26 mouse cellular contexts compared by ENCODE assay signal in genomic region chr6:52790316-52790715, GRCm38 (mm10).
DNase-seq lines count a peak whose midpoint lies in the region; ATAC-seq and TF ChIP-seq lines count a peak whose summit lies in the region.
"Had no signal": no experiment of that assay in that cellular context is flagged by ENCODE, and none has a peak within 500 bp of the region (broad histone marks: within the 10 kb centered on the region; RNA-seq: fewer than 3 reads in every experiment).

No protein-coding gene starts in this region.

- ATAC-seq in forebrain, embryonic 13.5 days: no peak
- no peak for ATAC-seq in forebrain, embryonic 12.5 days (ENCODE audit: low FRiP score)
- ATAC-seq: hindbrain, embryonic 16.5 days had no signal

- no peak overlapping the region for H3K4me2 ChIP-seq in forebrain, embryonic 13.5 days
- no peak overlapping the region for H3K4me2 ChIP-seq in forebrain, embryonic 12.5 days
- H3K4me2 ChIP-seq: embryonic facial prominence, embryonic 12.5 days; liver, embryonic 11.5 days; lung, embryonic 15.5 days; midbrain, embryonic 12.5 days had no signal

- H3K4me3 ChIP-seq in forebrain, embryonic 13.5 days: no peak overlapping the region
- H3K4me3 ChIP-seq in forebrain, embryonic 12.5 days (replicated peaks): no peak overlapping the region
- peak overlapping the region; percentile 23 for H3K4me3 ChIP-seq in E14TG2a.4 (replicated peaks; ENCODE audit: low read length)
- no peak overlapping the region for H3K4me3 ChIP-seq in limb, embryonic 10.5 days
- H3K4me3 ChIP-seq: embryonic facial prominence, embryonic 12.5 days; layer of hippocampus, adult 2 months; lung, embryonic 15.5 days; megakaryocyte, embryonic 14.5 days; midbrain, embryonic 12.5 days had no signal

- 73% methylated on average over 10 of the region's 10 CpGs for WGBS in forebrain, embryonic 13.5 days
- WGBS in forebrain, embryonic 12.5 days: 82% methylated on average over 10 of the region's 10 CpGs
- 63% methylated on average over 10 of the region's 10 CpGs for WGBS in limb, embryonic 10.5 days

- peaks cover 32% of the 10 kb centered on the region for H3K4me1 ChIP-seq in forebrain, embryonic 13.5 days
- peaks cover 20% of the 10 kb centered on the region; the same call in 1 of the 2 replicates for H3K4me1 ChIP-seq in forebrain, embryonic 12.5 days
- H3K4me1 ChIP-seq in E14TG2a.4 (replicated peaks; ENCODE audit: low read depth, low read length): peaks cover 68% of the 10 kb centered on the region
- peaks cover 58% of the 10 kb centered on the region for H3K4me1 ChIP-seq in limb, embryonic 10.5 days

- peak; percentile 49 for DNase-seq in ES-CJ7 (ENCODE audit: low read depth, low spot score)
- no peak for DNase-seq in limb, embryonic 10.5 days (ENCODE audit: low spot score)
- DNase-seq in thymus, postnatal 25 days: no peak
- DNase-seq in spleen, postnatal 14 days (ENCODE audit: low spot score in 2 of 2): no peak
- DNase-seq: B cell, adult 2 months; cerebellum, adult 11-12 months; cerebellum, adult 9-11 months; embryo, embryonic 11 days; gastrocnemius, postnatal 10 days; heart, postnatal 14 days; kidney, adult 2 months; kidney, postnatal 36 days; right cerebral cortex, postnatal 25 days; thymus, adult 18-20 months; thymus, postnatal 36 days had no signal

- H3K9ac ChIP-seq in forebrain, embryonic 13.5 days: no peak overlapping the region
- no peak overlapping the region for H3K9ac ChIP-seq in forebrain, embryonic 12.5 days
- H3K9ac ChIP-seq: embryonic facial prominence, embryonic 12.5 days; lung, embryonic 15.5 days; midbrain, embryonic 12.5 days had no signal

- H3K27ac ChIP-seq in forebrain, embryonic 13.5 days: peak overlapping the region; percentile 7; the same call in 1 of the 2 replicates
- H3K27ac ChIP-seq in forebrain, embryonic 12.5 days: no peak overlapping the region
- peak overlapping the region; percentile 32 for H3K27ac ChIP-seq in limb, embryonic 10.5 days
- H3K27ac ChIP-seq: embryonic facial prominence, embryonic 12.5 days; layer of hippocampus, adult 2 months; lung, embryonic 15.5 days; midbrain, embryonic 12.5 days had no signal

- peaks cover 2% of the 10 kb centered on the region; the same call in 1 of the 2 replicates for H3K36me3 ChIP-seq in forebrain, embryonic 13.5 days (ENCODE audit: poor library complexity, severe bottlenecking)
- H3K36me3 ChIP-seq in forebrain, embryonic 12.5 days (replicated peaks): no peaks in the 10 kb centered on the region
- no peaks in the 10 kb centered on the region for H3K36me3 ChIP-seq in E14TG2a.4 (ENCODE audit: insufficient read depth, low read length)
- no peaks in the 10 kb centered on the region for H3K36me3 ChIP-seq in limb, embryonic 10.5 days
- H3K36me3 ChIP-seq: embryonic facial prominence, embryonic 12.5 days; G1E; lung, embryonic 15.5 days; midbrain, embryonic 12.5 days had no signal

- no peak for TF ChIP-seq CTCF in E14TG2a.4 (conservative IDR thresholded peaks at IDR 0.05; ENCODE audit: low read length)

- no peaks in the 10 kb centered on the region for H3K9me3 ChIP-seq in forebrain, embryonic 13.5 days (replicated peaks)
- H3K9me3 ChIP-seq in forebrain, embryonic 12.5 days: no peaks in the 10 kb centered on the region
- H3K9me3 ChIP-seq in E14TG2a.4 (ENCODE audit: low read length): no peaks in the 10 kb centered on the region
- no peaks in the 10 kb centered on the region for H3K9me3 ChIP-seq in limb, embryonic 10.5 days (replicated peaks)
- H3K9me3 ChIP-seq: embryonic facial prominence, embryonic 12.5 days; G1E; lung, embryonic 15.5 days; midbrain, embryonic 12.5 days had no signal

- no peaks in the 10 kb centered on the region for H3K27me3 ChIP-seq in forebrain, embryonic 13.5 days
- no peaks in the 10 kb centered on the region for H3K27me3 ChIP-seq in forebrain, embryonic 12.5 days
- H3K27me3 ChIP-seq in E14TG2a.4 (ENCODE audit: insufficient read depth, low read length): no peaks in the 10 kb centered on the region
- peaks cover 30% of the 10 kb centered on the region; the same call in 1 of the 2 replicates for H3K27me3 ChIP-seq in limb, embryonic 10.5 days (ENCODE audit: low read depth, poor library complexity, severe bottlenecking)
- H3K27me3 ChIP-seq: embryonic facial prominence, embryonic 12.5 days; lung, embryonic 15.5 days; megakaryocyte, embryonic 14.5 days; midbrain, embryonic 12.5 days had no signal
